Mouse (Mus musculus): Measurements from ENCODE around the gene Zfp691.

Gene Zfp691

GRCm38 (mm10) chr4:119173851-119174453 lies at the start of gene Zfp691:
Zfp691 (minus strand) TSS chr4:119174195.
- DNase-seq (ENCODE audit: low spot score in 2 of 2): peak; percentile 88

GRCm38 (mm10) chr4:119223696-119224095 lies 49.7 kb upstream of the Zfp691 start:
- no peak for DNase-seq (ENCODE audit: low spot score in 2 of 2)

- DNase-seq (ENCODE audit: low spot score in 2 of 2): no peak
Observed at GRCm38 (mm10) chr4:119218169-119218568, 44.2 kb upstream of the Zfp691 start, which contains the start of gene Tmem269. Tmem269 (minus strand) TSS chr4:119218217.

- no peak for DNase-seq (ENCODE audit: low spot score in 2 of 2)
Observed at GRCm38 (mm10) chr4:119216667-119217066, 42.7 kb upstream of the Zfp691 start.

- peak; percentile 34 to 50 for DNase-seq (ENCODE audit: low spot score in 2 of 2)
Observed at GRCm38 (mm10) chr4:119204672-119205071, 30.7 kb upstream of the Zfp691 start.

- no peak for DNase-seq (ENCODE audit: low spot score in 2 of 2)
Observed at GRCm38 (mm10) chr4:119198105-119198504, 24.1 kb upstream of the Zfp691 start.

- DNase-seq (ENCODE audit: low spot score in 2 of 2): no peak
Observed at GRCm38 (mm10) chr4:119195582-119196320, 21.8 kb upstream of the Zfp691 start.

- DNase-seq (ENCODE audit: low spot score in 2 of 2): peak; percentile 42 to 70
Observed at GRCm38 (mm10) chr4:119194909-119195581, 21.1 kb upstream of the Zfp691 start, which contains the start of gene Svbp. Svbp (plus strand) TSS chr4:119195306.

GRCm38 (mm10) chr4:119192757-119193156 lies 18.8 kb upstream of the Zfp691 start:
- DNase-seq (ENCODE audit: low spot score in 2 of 2): no peak

- no peak for DNase-seq (ENCODE audit: low spot score in 2 of 2)
Observed at GRCm38 (mm10) chr4:119191273-119191672, 17.3 kb upstream of the Zfp691 start.

GRCm38 (mm10) chr4:119190618-119191017 lies 16.6 kb upstream of the Zfp691 start:
- DNase-seq (ENCODE audit: low spot score in 2 of 2): no peak

- DNase-seq (ENCODE audit: low spot score in 2 of 2): no peak
Observed at GRCm38 (mm10) chr4:119189864-119190263, 15.9 kb upstream of the Zfp691 start, which contains the start of gene Ermap. Ermap (minus strand) TSS chr4:119190011.

- no peak for DNase-seq (ENCODE audit: low spot score in 2 of 2)
Observed at GRCm38 (mm10) chr4:119189392-119189791, 15.4 kb upstream of the Zfp691 start.

- DNase-seq (ENCODE audit: low spot score in 2 of 2): no peak
Observed at GRCm38 (mm10) chr4:119188060-119188785, 14.2 kb upstream of the Zfp691 start.

- no peak for DNase-seq (ENCODE audit: low spot score in 2 of 2)
Observed at GRCm38 (mm10) chr4:119185771-119186170, 11.8 kb upstream of the Zfp691 start.

- no peak for DNase-seq (ENCODE audit: low spot score in 2 of 2)
Observed at GRCm38 (mm10) chr4:119183525-119183924, 9.5 kb upstream of the Zfp691 start.

GRCm38 (mm10) chr4:119181456-119181855 lies 7.5 kb upstream of the Zfp691 start:
- no peak for DNase-seq (ENCODE audit: low spot score in 2 of 2)

- no peak for DNase-seq (ENCODE audit: low spot score in 2 of 2)
Observed at GRCm38 (mm10) chr4:119180133-119180707, 6.2 kb upstream of the Zfp691 start.

GRCm38 (mm10) chr4:119178331-119178730 lies 4.3 kb upstream of the Zfp691 start:
- no peak for DNase-seq (ENCODE audit: low spot score in 2 of 2)

- DNase-seq (ENCODE audit: low spot score in 2 of 2): no peak
Observed at GRCm38 (mm10) chr4:119177702-119178101, 3.7 kb upstream of the Zfp691 start.

GRCm38 (mm10) chr4:119172919-119173650 lies 910 bp downstream of the Zfp691 start:
- no peak for DNase-seq (ENCODE audit: low spot score in 2 of 2)
